Mouse (Mus musculus) brain, embryonic 14.5 days (tissue): ENCODE measurements at regions not wholly inside any gene's neighbourhood (a gene's known extent, or its start where the extent isn't known, plus 50 kb on each side); places are given as distances from the start of the nearest gene placed in this dataset.

Experiments
- DNase-seq: peaks from one replicate; pipeline ENCODE4 v3.0.0-alpha.2; 2011; ENCODE audit warnings: low read depth
- CTCF ChIP-seq: fragments of 200-500 bp; IDR thresholded peaks from 2 replicates; pipeline ENCODE4 v1.5.1; 2012; ENCODE audit warnings: inconsistent platforms, mild to moderate bottlenecking, moderate library complexity, borderline replicate concordance; ENCODE audit not compliant: insufficient read depth, insufficient read length; ENCODE audit errors: extremely low read depth
- POLR2A ChIP-seq: fragments of 200-500 bp; IDR thresholded peaks from 2 replicates; pipeline ENCODE4 v1.6.1; 2012; ENCODE audit warnings: mild to moderate bottlenecking, inconsistent platforms, borderline replicate concordance; ENCODE audit not compliant: poor library complexity, insufficient read depth, insufficient read length, severe bottlenecking; ENCODE audit errors: extremely low read depth

GRCm38 (mm10) chr1:27798993-27799392 lies 981.1 kb downstream of the Gm597 start:
- TF ChIP-seq POLR2A: no peak
- TF ChIP-seq CTCF: no peak
- DNase-seq: peak; percentile 2
